Mouse (Mus musculus) heart, embryonic 12.5 days (tissue): Measurements from ENCODE around the gene Alpk1. TPM values are rescaled to one million over a fixed set of nuclear protein-coding genes. Genes with fewer than 3 reads are reported as not detected.
"Not testable (repeated sequence)": the region's sequence is repeated elsewhere in the genome, so short reads cannot be mapped to it uniquely, and the experiment has no call there.

ENCODE experiments used
- ATAC-seq: fragments of 200-750 bp; cut with Nextera tagmentation; 2 replicates; pipeline ENCODE4 v1.8.0; 2017; ENCODE audit warnings: moderate TSS enrichment, moderate library complexity; ENCODE audit not compliant: insufficient number of reproducible peaks, low FRiP score
- H3K27ac ChIP-seq: fragments of 300-500 bp; sonication (generic); 2 replicates; pipeline ENCODE4 v1.5.1; 2016; ENCODE audit warnings: mild to moderate bottlenecking, moderate library complexity; ENCODE audit not compliant: poor library complexity, severe bottlenecking
- H3K27me3 ChIP-seq: fragments of 300-500 bp; sonication (generic); replicated peaks from 2 replicates; pipeline ENCODE4 v1.6.1; 2016; ENCODE audit warnings: mild to moderate bottlenecking, moderate library complexity
- H3K36me3 ChIP-seq: fragments of 300-500 bp; sonication (generic); 2 replicates; pipeline ENCODE4 v1.6.1; 2016; ENCODE audit warnings: mild to moderate bottlenecking, moderate library complexity
- H3K4me1 ChIP-seq: fragments of 300-500 bp; sonication (generic); replicated peaks from 2 replicates; pipeline ENCODE4 v1.6.1; 2016; ENCODE audit warnings: mild to moderate bottlenecking
- H3K4me2 ChIP-seq: fragments of 300-500 bp; sonication (generic); 2 replicates; pipeline ENCODE4 v1.6.1; 2016; ENCODE audit warnings: mild to moderate bottlenecking, moderate library complexity
- H3K4me3 ChIP-seq: fragments of 300-500 bp; sonication (generic); 2 replicates; pipeline ENCODE4 v1.5.1; 2016; ENCODE audit warnings: mild to moderate bottlenecking
- H3K9ac ChIP-seq: fragments of 300-500 bp; sonication (generic); 2 replicates; pipeline ENCODE4 v1.6.1; 2016; ENCODE audit warnings: mild to moderate bottlenecking, moderate library complexity
- H3K9me3 ChIP-seq: fragments of 300-500 bp; sonication (generic); replicated peaks from 2 replicates; pipeline ENCODE4 v1.6.1; 2016; ENCODE audit warnings: mild to moderate bottlenecking, moderate library complexity
- WGBS: fragments of 180-500 bp; shearing (Covaris S2); methylation state at CpG from one replicate; pipeline ENCODE4 v1.1.7; 2016; 5-methylcytosine and 5-hydroxymethylcytosine counted together
- polyA plus RNA-seq: library from polyadenylated mRNA; unstranded; fragments of >200 nt; fragmentation: Nextera tagmentation; extraction: Ambion mirVana; gene quantifications from 2 replicates; pipeline ENCODE4 v1.2.1, GENCODE M21; 2016

Alpk1 gene
- polyA plus RNA-seq, 1 experiment from 2014 or later, result 1.5 TPM

GRCm38 (mm10) chr3:127789500-127790191 lies 9.3 kb upstream of the Alpk1 start, which contains the start of gene Tifa:
Tifa (plus strand) TSS chr3:127789805.
- Histone ChIP-seq H3K9me3 (no peaks in the 10 kb centered on the region), H3K4me3 (peak within 1 kb of the TSS; percentile 74), H3K27me3 (peaks cover 26% of the 10 kb centered on the region), H3K9ac (peak within 1 kb of the TSS; percentile 72), H3K36me3 (no peaks in the 10 kb centered on the region), H3K27ac (no peak within 1 kb of the TSS), H3K4me1 (0 out of 2 replicates have a peak, but pooled peaks cover 13% of the 10 kb centered on the region), H3K4me2 (peak within 1 kb of the TSS; percentile 99)
- WGBS, result under 1% methylated on average over 44 of the region's 44 CpGs
- peak; percentile 71 for ATAC-seq

- peaks cover 26% of the 10 kb centered on the region for H3K27me3 ChIP-seq
- 25% methylated on average over 8 of the region's 8 CpGs for WGBS
- no peaks in the 10 kb centered on the region for H3K9me3 ChIP-seq
- peak overlapping the region; percentile 74; the same call in 1 of the 2 replicates for H3K4me3 ChIP-seq
- no peak for ATAC-seq
- peak overlapping the region; percentile 99 for H3K4me2 ChIP-seq
- no peak overlapping the region for H3K27ac ChIP-seq
- H3K4me1 ChIP-seq, result 0 out of 2 replicates have a peak, but pooled peaks cover 13% of the 10 kb centered on the region
- no peaks in the 10 kb centered on the region for H3K36me3 ChIP-seq
- H3K9ac ChIP-seq, result no peak overlapping the region
These were observed 8.6 kb upstream of the Alpk1 start for GRCm38 (mm10) chr3:127788919-127789318.

GRCm38 (mm10) chr3:127788038-127788437 lies 7.7 kb upstream of the Alpk1 start:
- no peak overlapping the region for H3K4me3 ChIP-seq
- peaks cover 26% of the 10 kb centered on the region for H3K27me3 ChIP-seq
- no peaks in the 10 kb centered on the region for H3K9me3 ChIP-seq
- 0 out of 2 replicates have a peak, but pooled peaks cover 13% of the 10 kb centered on the region for H3K4me1 ChIP-seq
- H3K27ac ChIP-seq, result no peak overlapping the region
- no peak for ATAC-seq
- H3K4me2 ChIP-seq, result no peak overlapping the region
- no peaks in the 10 kb centered on the region for H3K36me3 ChIP-seq
- H3K9ac ChIP-seq, result no peak overlapping the region
- WGBS, result 44% methylated on average over 7 of the region's 7 CpGs

- no peak for ATAC-seq
- Histone ChIP-seq H3K27me3 (peaks cover 19% of the 10 kb centered on the region), H3K9me3 (no peaks in the 10 kb centered on the region), H3K36me3 (no peaks in the 10 kb centered on the region), H3K4me1 (0 out of 2 replicates have a peak, but pooled peaks cover 10% of the 10 kb centered on the region), H3K27ac (no peak overlapping the region), H3K4me2 (no peak overlapping the region), H3K4me3 (no peak overlapping the region), H3K9ac (no peak overlapping the region)
These were observed 6.7 kb upstream of the Alpk1 start for GRCm38 (mm10) chr3:127787032-127787431.

- H3K9me3 ChIP-seq, H3K9ac ChIP-seq, H3K4me1 ChIP-seq, ATAC-seq, H3K27ac ChIP-seq, H3K4me2 ChIP-seq, H3K4me3 ChIP-seq, H3K36me3 ChIP-seq: not testable (repeated sequence)
- WGBS, result 90% methylated on average over 8 of the region's 8 CpGs
- peaks cover 10% of the 10 kb centered on the region for H3K27me3 ChIP-seq
These were observed 3.4 kb upstream of the Alpk1 start for GRCm38 (mm10) chr3:127783680-127784079.

- no peak overlapping the region for H3K9ac ChIP-seq
- no peak overlapping the region for H3K4me2 ChIP-seq
- no peak overlapping the region for H3K4me3 ChIP-seq
- no peaks in the 10 kb centered on the region for H3K9me3 ChIP-seq
- no peaks in the 10 kb centered on the region for H3K36me3 ChIP-seq
- no peaks in the 10 kb centered on the region for H3K4me1 ChIP-seq
- H3K27me3 ChIP-seq, result peaks cover 3% of the 10 kb centered on the region
- 75% methylated on average over 6 of the region's 6 CpGs for WGBS
- ATAC-seq, result no peak
- no peak overlapping the region for H3K27ac ChIP-seq
These were observed 2.6 kb upstream of the Alpk1 start for GRCm38 (mm10) chr3:127782921-127783320.

GRCm38 (mm10) chr3:127780921-127781320 lies 594 bp upstream of the Alpk1 start:
- H3K9ac ChIP-seq, result no peak overlapping the region
- no peaks in the 10 kb centered on the region for H3K4me1 ChIP-seq
- no peak for ATAC-seq
- no peak overlapping the region for H3K27ac ChIP-seq
- H3K36me3 ChIP-seq, result no peaks in the 10 kb centered on the region
- H3K27me3 ChIP-seq, result no peaks in the 10 kb centered on the region
- H3K4me3 ChIP-seq, result no peak overlapping the region
- WGBS, result 89% methylated on average over 9 of the region's 9 CpGs
- H3K9me3 ChIP-seq, result no peaks in the 10 kb centered on the region
- no peak overlapping the region for H3K4me2 ChIP-seq

- H3K9me3 ChIP-seq, result no peaks in the 10 kb centered on the region
- H3K36me3 ChIP-seq, result no peaks in the 10 kb centered on the region
- H3K27me3 ChIP-seq, result peaks cover 6% of the 10 kb centered on the region; the same call in 1 of the 2 replicates
- H3K9ac ChIP-seq, result no peak overlapping the region
- H3K4me2 ChIP-seq, result no peak overlapping the region
- H3K4me3 ChIP-seq, result no peak overlapping the region
- ATAC-seq, result no peak
- no peak overlapping the region for H3K27ac ChIP-seq
- 85% methylated on average over 11 of the region's 11 CpGs for WGBS
- H3K4me1 ChIP-seq, result no peaks in the 10 kb centered on the region
These were observed 11.2 kb downstream of the Alpk1 start for GRCm38 (mm10) chr3:127769146-127769545.

- 67% methylated on average over 3 of the region's 3 CpGs for WGBS
These were observed 14.4 kb downstream of the Alpk1 start for GRCm38 (mm10) chr3:127765971-127766370.

GRCm38 (mm10) chr3:127764541-127764940 lies 15.8 kb downstream of the Alpk1 start:
- no peaks in the 10 kb centered on the region for H3K4me1 ChIP-seq
- 57% methylated on average over 5 of the region's 5 CpGs for WGBS
- no peaks in the 10 kb centered on the region for H3K9me3 ChIP-seq
- H3K36me3 ChIP-seq, result no peaks in the 10 kb centered on the region
- ATAC-seq, result no peak
- H3K27me3 ChIP-seq, result peaks cover 28% of the 10 kb centered on the region
- no peak overlapping the region for H3K4me2 ChIP-seq
- H3K9ac ChIP-seq, result no peak overlapping the region
- H3K27ac ChIP-seq, result no peak overlapping the region
- H3K4me3 ChIP-seq, result no peak overlapping the region

More at GRCm38 (mm10) chr3:127765971-127766370, 14.4 kb downstream of the Alpk1 start:
- H3K4me3 ChIP-seq, result no peak overlapping the region
- H3K4me1 ChIP-seq, result no peaks in the 10 kb centered on the region
- no peaks in the 10 kb centered on the region for H3K9me3 ChIP-seq
- no peak for ATAC-seq
- H3K4me2 ChIP-seq, result no peak overlapping the region
- no peak overlapping the region for H3K27ac ChIP-seq
- H3K36me3 ChIP-seq, result no peaks in the 10 kb centered on the region
- no peak overlapping the region for H3K9ac ChIP-seq
- H3K27me3 ChIP-seq, result peaks cover 18% of the 10 kb centered on the region

- 26% methylated on average over 7 of the region's 7 CpGs for WGBS
- no peak for ATAC-seq
- Histone ChIP-seq H3K4me1 (no peaks in the 10 kb centered on the region), H3K9ac (no peak overlapping the region), H3K27me3 (peaks cover 37% of the 10 kb centered on the region), H3K4me3 (no peak overlapping the region), H3K27ac (no peak overlapping the region), H3K36me3 (no peaks in the 10 kb centered on the region), H3K9me3 (no peaks in the 10 kb centered on the region), H3K4me2 (no peak overlapping the region)
These were observed 17.2 kb downstream of the Alpk1 start for GRCm38 (mm10) chr3:127763076-127763612.
